Mouse (Mus musculus): ENCODE measurements at regions not wholly inside any gene's neighbourhood (a gene's known extent, or its start where the extent isn't known, plus 50 kb on each side); places are given as distances from the start of the nearest gene placed in this dataset.

DNA sequence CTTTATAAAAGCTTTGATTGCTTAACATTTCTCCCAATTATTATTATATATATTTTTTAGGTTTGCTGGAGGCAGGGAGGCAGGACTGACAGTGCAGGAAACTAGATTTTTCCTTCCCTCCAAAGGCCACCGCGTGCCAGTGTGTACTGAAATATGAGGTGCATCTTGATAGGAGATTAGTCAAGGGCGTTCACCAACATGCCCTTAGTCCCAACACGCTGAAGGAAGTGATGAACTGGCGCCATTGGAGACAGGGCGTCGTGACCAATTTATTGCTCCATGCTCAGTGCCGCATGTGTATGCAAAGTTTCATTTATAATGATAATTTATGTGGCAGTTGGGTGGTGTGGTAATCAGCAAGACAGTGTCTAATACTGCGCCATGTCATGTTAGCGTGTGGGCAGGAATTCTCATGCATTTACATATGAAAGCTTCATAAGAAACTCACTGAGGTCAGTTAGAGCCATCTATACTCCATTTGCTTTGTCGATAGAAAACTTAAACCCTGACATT, 66.2 kb downstream of the Isl1 start:
- DNase-seq (ENCODE audit: extremely low spot score, low spot score): no peak

DNA sequence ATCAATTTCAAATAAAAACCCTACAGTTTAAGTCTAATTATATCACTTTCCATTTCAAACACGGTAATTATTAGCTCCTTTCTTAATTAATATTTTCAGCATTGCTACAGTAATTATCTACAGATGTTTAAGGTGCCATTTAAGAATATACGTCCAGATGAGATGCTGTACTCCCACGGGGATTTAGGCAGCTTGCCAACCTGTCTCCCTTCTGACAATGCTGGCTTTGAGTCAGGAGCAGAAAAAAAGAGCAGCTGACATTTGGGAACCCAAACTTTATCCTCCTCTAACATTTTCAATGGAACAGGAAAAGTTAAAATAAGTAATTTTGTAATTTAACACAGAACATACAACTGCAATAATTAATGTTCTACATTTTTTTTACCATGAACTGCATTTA, 94.4 kb downstream of the Isl1 start:
- no peak for DNase-seq (ENCODE audit: extremely low spot score, low spot score)

GRCm38 (mm10) chr13:116213843-116214829, 95.4 kb downstream of the Isl1 start:
- no peak for DNase-seq (ENCODE audit: extremely low spot score, low spot score)

DNA sequence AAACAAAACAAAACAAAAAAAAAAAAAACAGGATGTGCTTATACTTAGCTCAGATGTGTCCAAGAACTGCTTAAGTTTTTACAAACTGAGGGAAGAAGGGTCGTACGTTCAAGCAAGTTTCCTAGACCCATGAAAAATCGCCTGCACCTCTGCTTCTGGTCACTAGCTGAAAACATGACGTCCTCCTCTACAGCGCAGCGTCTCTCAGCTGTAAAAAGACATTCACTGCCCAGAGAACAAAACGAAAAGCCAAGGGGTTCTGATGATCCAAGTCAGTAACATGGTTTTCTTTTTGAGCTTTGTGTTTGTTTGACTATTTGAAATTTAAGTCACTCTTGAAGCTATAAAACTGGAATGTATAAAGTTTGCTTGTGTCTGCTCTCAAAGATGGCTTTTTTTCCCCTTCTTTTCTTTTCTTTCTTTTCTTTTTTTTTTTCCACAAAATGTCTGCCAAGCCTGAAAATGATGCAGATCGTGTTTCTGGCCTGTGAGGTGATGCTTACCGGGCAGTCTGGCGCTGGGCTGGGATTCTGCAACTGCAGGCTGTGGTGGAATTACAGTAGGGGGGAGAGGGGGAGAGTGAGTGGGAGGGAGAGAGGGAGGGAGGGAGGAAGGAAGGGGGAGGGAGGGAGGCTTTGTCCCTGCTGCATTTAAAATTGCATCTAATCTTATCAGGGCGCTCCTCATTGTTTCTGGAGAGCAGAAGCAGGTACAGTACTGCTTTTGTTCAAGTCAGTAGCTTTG, 108.1 kb downstream of the Isl1 start:
- peak; percentile 41 for DNase-seq (ENCODE audit: extremely low spot score, low spot score)

DNA sequence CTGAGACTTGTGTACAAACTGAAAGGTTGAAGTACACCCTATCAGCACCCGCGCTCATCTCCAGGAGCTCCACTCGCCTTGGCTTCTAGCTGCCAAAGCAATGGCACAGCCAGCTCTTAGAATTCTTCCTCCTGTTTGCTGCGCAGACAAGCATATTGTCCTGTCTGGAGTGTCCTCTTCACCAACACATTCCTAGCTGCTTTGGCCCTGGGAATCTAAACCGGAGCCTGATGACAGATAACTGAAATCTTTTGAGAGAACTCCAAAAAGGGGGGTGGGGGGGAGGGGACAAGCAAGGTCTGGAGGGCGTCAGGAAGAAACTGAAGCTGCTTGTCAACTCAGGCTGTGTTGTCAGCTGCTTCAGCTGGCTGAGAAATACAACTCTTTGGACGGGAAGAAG, 122.4 kb downstream of the Isl1 start:
- no peak for DNase-seq (ENCODE audit: extremely low spot score, low spot score)

DNA sequence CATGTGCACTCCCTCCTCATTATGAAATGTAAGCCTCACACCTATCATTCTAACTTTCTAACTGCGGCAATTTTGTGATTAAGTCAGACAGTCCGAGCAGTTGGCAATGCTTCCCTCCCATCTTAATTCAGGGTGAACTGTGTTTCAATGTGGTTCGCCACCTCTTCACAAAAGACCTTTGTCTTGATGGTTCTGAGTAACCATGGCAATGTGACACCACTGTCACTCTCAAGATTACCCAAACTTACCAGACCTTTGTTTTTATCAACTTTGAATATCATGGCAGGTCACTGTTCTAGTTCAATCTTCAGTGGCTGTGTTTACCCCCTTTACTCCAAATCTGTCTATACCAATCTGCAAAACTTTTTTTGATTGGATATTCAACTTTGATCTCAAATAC, 131.7 kb downstream of the Isl1 start:
- DNase-seq (ENCODE audit: extremely low spot score, low spot score): no peak

GRCm38 (mm10) chr13:116174976-116175375, 134.5 kb downstream of the Isl1 start:
- DNase-seq (ENCODE audit: extremely low spot score, low spot score): no peak

GRCm38 (mm10) chr13:116173866-116174265, 135.6 kb downstream of the Isl1 start:
- DNase-seq (ENCODE audit: extremely low spot score, low spot score): no peak

- DNase-seq (ENCODE audit: extremely low spot score, low spot score): no peak
Measured at GRCm38 (mm10) chr13:116143022-116143421, 166.5 kb downstream of the Isl1 start.

DNA sequence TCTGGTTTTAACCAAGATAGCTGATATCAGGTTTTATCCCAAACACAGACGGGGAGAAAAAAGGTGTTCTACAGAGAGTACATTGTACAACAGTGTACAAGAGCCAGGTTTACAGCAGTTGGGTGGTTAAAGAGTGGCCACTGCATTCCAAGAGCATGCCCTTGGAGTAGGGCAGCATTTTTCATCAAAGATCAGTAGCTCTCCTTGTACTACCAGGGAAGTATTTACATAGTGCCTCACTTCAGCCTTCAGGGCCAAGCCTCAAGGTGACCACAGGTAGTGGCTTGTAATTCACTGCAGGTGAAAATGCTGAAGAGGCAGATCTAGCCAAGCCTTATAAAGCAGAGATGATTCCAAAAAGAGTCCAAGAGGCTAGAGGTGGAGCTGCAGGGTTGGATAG, 190.8 kb downstream of the Isl1 start:
- no peak for DNase-seq (ENCODE audit: extremely low spot score, low spot score)

DNA sequence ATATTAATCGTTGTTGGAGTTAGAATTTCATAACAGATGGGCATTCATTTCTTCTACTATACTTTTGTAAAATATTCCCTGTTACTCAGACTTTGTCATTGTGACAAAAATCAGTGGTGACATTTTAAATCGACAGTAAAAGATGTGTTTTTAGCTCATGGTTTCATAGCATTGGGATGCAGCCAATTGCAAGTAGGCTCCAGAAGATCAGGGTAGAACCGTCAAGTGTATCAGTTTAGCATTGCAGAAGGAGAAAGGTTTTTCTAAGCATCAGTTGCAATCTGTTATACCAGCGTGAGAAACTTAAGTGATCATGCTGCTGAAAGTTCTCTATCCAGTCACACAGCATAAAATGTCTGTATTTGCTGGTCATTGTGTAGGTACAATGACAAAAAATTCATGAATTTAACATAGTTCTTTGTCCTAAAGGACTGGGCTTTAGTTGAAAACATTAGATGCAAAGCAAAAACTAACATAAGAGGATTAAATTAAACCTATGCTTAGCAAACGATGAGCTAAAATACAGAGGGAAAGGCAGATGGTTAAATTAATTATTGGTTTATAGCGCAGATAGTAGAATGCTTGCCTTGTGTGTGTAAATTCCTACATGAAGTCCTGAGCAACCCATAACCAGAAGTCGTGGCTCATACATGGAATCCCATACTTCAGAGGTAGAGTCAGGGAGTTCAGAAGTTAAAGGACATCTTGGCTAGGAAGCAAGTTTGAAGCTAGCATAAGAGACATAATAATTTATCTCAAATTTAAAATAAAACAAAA, 198.3 kb downstream of the Isl1 start:
- DNase-seq (ENCODE audit: extremely low spot score, low spot score): no peak

- DNase-seq (ENCODE audit: extremely low spot score, low spot score): no peak
Measured at GRCm38 (mm10) chr13:116110578-116110977, 198.9 kb downstream of the Isl1 start.

GRCm38 (mm10) chr13:116087541-116088308, 221.8 kb downstream of the Isl1 start:
- no peak for DNase-seq (ENCODE audit: extremely low spot score, low spot score)

DNA sequence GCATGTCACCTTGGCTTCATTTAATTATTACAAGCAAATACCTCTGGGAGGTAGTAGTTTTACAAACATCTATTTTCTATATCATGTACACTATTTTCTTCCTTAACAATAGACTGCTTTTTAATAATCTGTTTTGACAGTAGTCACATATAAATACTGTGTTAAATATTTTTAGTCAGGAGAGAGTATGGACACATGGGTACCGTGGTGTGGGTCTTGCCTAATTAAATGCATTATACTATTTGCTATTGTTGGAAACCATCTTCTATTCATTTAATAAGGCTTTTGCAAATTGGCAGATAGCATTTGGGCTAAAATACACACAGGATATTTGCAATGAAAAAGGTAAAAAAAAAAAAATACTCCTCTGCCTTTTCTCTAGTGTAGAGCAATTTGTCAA, 222.3 kb downstream of the Isl1 start:
- no peak for DNase-seq (ENCODE audit: extremely low spot score, low spot score)

DNA sequence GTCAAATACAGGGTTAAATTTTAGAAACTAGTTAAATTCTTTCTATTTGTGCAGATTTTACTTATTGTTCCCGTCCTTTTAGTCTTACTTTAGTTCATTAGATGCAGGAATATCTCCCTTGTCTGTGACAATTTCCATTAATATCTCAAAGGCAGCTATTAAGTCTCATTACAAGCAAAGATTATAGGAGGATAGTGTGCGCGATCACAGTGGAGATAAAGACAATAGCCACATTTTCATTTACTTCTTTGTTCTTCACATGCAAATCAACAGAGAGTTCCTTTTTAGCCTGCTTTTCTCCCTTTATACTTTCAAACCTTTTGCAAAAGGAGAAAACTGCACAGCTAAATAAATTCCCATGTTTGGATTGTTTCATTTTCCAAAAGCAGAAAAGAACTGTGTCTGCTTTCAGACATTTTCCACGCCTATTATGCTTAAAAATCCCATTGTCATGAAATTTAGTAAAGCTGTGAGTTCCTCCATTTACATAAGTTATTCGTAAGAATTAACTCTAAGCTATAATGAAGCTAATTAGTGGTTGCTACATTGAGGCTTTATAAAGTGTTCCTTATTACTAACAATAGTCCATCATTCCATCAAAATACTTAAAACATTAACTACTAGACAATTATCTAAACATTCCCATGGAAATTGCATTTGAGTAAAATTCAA, 252.4 kb downstream of the Isl1 start:
- no peak for DNase-seq (ENCODE audit: extremely low spot score, low spot score)

GRCm38 (mm10) chr13:116056112-116056652, 253.3 kb downstream of the Isl1 start:
- no peak for DNase-seq (ENCODE audit: extremely low spot score, low spot score)

DNA sequence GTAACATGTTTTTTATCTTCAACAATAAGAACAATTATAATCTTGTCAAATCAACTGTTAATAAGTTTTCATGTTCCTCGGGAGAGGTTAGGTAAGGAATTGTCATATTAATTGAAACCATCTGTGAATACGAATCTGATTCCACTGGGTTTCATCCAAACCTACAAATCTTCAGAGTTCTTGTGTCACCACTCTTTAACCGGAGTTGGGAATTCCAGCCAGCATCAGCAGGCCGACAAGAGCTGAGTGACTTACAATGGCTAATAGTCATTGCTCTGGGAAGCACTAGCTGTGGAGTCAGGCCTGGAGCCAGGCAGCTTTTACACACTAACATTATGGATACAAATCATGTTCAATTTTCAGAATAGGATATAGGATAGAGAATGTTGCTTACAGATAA, 273.3 kb downstream of the Isl1 start:
- DNase-seq (ENCODE audit: extremely low spot score, low spot score): no peak

- no peak for DNase-seq (ENCODE audit: extremely low spot score, low spot score)
Measured at GRCm38 (mm10) chr13:116030152-116030720, 279.3 kb downstream of the Isl1 start.

DNA sequence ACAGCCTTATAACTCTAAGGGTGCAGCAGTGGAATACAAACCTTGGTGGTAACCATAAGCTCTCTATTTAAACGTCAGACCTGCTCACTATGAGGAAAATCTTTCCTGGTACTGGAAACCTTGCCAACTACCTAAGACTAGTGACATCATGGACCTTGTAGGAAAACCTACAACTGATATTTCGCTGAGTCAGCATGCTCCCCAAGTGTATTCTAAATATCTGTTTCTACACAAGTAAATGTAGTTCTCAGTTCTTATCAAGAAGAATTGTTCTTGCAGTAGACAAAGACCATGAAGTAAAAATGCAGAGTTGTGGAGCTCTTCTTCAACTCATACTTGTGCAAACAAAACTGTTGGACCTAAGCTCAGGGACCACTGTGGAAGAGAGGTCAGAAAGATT, 280.9 kb downstream of the Isl1 start:
- DNase-seq (ENCODE audit: extremely low spot score, low spot score): no peak

DNA sequence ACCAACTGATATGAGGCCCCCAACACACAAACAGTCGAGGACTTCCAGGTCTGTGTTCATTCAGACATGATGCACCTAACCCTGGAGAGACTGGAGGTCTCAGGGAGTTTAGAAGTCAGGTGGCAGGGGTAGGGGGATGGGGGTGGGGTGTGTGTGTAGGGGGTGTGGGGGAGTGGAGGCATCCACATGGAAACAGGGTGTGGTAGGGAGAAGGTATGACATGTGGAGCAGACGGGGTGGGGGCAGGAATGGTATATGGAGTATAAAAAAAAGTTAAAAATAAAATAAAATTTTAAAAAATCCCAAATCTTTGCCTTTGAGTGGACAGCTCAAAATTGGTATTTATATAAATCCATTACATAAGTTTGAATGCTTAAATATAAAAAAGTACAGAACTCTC, 282.3 kb downstream of the Isl1 start:
- no peak for DNase-seq (ENCODE audit: extremely low spot score, low spot score)
